Comparison of ENCODE assay signal across 10 mouse cellular contexts in the genomic region with DNA sequence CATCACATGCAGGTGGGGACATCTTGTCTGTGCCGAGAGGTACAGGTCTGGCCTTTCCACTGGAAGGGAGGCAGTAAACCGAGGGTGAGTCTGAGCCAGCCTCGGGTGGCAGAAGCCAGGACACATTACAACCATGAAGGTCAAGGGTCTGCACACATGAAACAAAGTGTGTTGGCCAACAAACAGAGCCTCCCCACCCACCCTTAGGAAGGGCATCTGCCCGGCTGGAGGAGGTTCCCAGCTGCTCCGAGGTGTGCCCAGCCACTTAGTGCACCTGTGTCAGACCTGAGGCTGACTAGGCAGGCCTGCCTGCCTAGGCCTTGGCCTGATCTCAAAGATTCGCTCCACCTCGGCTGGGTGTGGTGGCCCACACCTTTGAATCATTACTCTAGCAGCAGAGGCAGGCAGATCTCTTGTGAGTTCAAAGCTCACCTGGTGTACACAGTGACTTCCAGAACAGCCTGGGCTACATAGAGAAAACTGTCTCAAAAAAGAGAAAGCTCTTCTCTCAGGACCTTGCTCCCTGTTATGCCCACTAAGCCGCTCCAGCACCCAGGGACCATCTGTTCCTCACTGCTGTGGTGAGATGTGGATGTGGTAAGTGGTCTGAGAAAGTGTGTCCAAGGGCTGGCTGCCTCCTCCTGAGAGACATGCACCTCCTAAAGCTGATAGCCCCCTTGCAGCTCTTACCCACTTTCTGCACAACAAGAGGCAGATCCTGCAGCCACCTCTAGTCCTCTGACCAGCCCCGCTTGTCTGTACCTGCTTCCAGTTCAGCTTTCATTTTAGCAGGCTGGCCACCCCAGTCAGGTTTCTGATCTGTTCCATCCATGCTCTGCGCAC. TPM values are rescaled to one million over a fixed set of nuclear protein-coding genes. Genes with fewer than 3 reads are reported as not detected.
DNase-seq lines count a peak whose midpoint lies in the region; ATAC-seq and TF ChIP-seq lines count a peak whose summit lies in the region.
"Had no signal": no experiment of that assay in that cellular context is flagged by ENCODE, and none has a peak within 500 bp of the region (broad histone marks: within the 10 kb centered on the region; RNA-seq: fewer than 3 reads in every experiment).

No protein-coding gene starts in this region.

- H3K9ac ChIP-seq in neural tube, embryonic 11.5 days (ENCODE audit: low read length): peak overlapping the region; percentile 32
- peak overlapping the region; percentile 81 for H3K9ac ChIP-seq in heart, embryonic 15.5 days
- H3K9ac ChIP-seq in limb, embryonic 12.5 days (replicated peaks): no peak overlapping the region
- H3K9ac ChIP-seq: liver, embryonic 14.5 days had no signal

- no peak for TF ChIP-seq POLR2A in small intestine, adult 2 months (IDR thresholded peaks at IDR 0.05; ENCODE audit: low read depth, low read length)

- peaks cover 28% of the 10 kb centered on the region for H3K4me1 ChIP-seq in neural tube, embryonic 11.5 days (ENCODE audit: control insufficient read depth, insufficient read depth, low read length)
- peaks cover 50% of the 10 kb centered on the region for H3K4me1 ChIP-seq in heart, embryonic 15.5 days (replicated peaks)
- peaks cover 41% of the 10 kb centered on the region for H3K4me1 ChIP-seq in limb, embryonic 12.5 days (replicated peaks)
- H3K4me1 ChIP-seq in small intestine, adult 2 months (ENCODE audit: control insufficient read depth, insufficient read depth, insufficient read length, low read length): peaks cover 34% of the 10 kb centered on the region

- H3K36me3 ChIP-seq in neural tube, embryonic 11.5 days (ENCODE audit: control insufficient read depth, insufficient read depth, low read length): 0 out of 2 replicates have a peak, but pooled peaks cover 1% of the 10 kb centered on the region
- no peaks in the 10 kb centered on the region for H3K36me3 ChIP-seq in heart, embryonic 15.5 days
- peaks cover 13% of the 10 kb centered on the region for H3K36me3 ChIP-seq in limb, embryonic 12.5 days
- peaks cover 13% of the 10 kb centered on the region for H3K36me3 ChIP-seq in small intestine, adult 2 months (ENCODE audit: control insufficient read depth, insufficient read depth, low read length)

- no peak for ATAC-seq in neural tube, embryonic 11.5 days (ENCODE audit: insufficient read depth, low FRiP score, low TSS enrichment)
- no peak for ATAC-seq in heart, embryonic 15.5 days (replicated peaks; ENCODE audit: insufficient number of reproducible peaks, insufficient read depth, low FRiP score, low read depth)
- ATAC-seq in limb, embryonic 12.5 days (ENCODE audit: insufficient number of reproducible peaks, insufficient read depth, low FRiP score, low TSS enrichment, low read depth): no peak

- no peaks in the 10 kb centered on the region for H3K27me3 ChIP-seq in neural tube, embryonic 11.5 days (ENCODE audit: control insufficient read depth, insufficient read depth, low read length)
- no peaks in the 10 kb centered on the region for H3K27me3 ChIP-seq in heart, embryonic 15.5 days
- no peaks in the 10 kb centered on the region for H3K27me3 ChIP-seq in limb, embryonic 12.5 days
- no peaks in the 10 kb centered on the region for H3K27me3 ChIP-seq in small intestine, adult 2 months (ENCODE audit: control insufficient read depth, insufficient read depth, low read length)

- peak overlapping the region; percentile 99; the same call in 1 of the 2 replicates for H3K27ac ChIP-seq in neural tube, embryonic 11.5 days (ENCODE audit: low read depth, low read length)
- H3K27ac ChIP-seq in heart, embryonic 15.5 days: peak overlapping the region; percentile 96
- H3K27ac ChIP-seq in limb, embryonic 12.5 days: peak overlapping the region; percentile 100
- H3K27ac ChIP-seq in small intestine, adult 2 months (ENCODE audit: insufficient read depth, low read depth, low read length): peak overlapping the region; percentile 100

- no peaks in the 10 kb centered on the region for H3K9me3 ChIP-seq in neural tube, embryonic 11.5 days (ENCODE audit: control insufficient read depth, low read length)
- H3K9me3 ChIP-seq in heart, embryonic 15.5 days (replicated peaks): no peaks in the 10 kb centered on the region
- H3K9me3 ChIP-seq in limb, embryonic 12.5 days: no peaks in the 10 kb centered on the region

- H3K4me3 ChIP-seq in neural tube, embryonic 11.5 days (ENCODE audit: low read depth, low read length): no peak overlapping the region
- 0 out of 2 replicates have a peak overlapping the region, but pooled peaks have one; percentile 88 for H3K4me3 ChIP-seq in heart, embryonic 15.5 days
- H3K4me3 ChIP-seq in limb, embryonic 12.5 days (replicated peaks): 0 out of 2 replicates have a peak overlapping the region, but pooled peaks have one; percentile 100
- no peak overlapping the region for H3K4me3 ChIP-seq in small intestine, adult 2 months (ENCODE audit: low read depth, low read length)

- no peak overlapping the region for H3K4me2 ChIP-seq in neural tube, embryonic 11.5 days (ENCODE audit: low read depth)
- peak overlapping the region; percentile 90 for H3K4me2 ChIP-seq in heart, embryonic 15.5 days
- H3K4me2 ChIP-seq in limb, embryonic 12.5 days: peak overlapping the region; percentile 90

- peak; percentile 40 to 73 for DNase-seq in adrenal gland, adult (ENCODE audit: inconsistent age in 2 of 2, low spot score in 1 of 2)
- DNase-seq in adrenal gland, adult 2 months: no peak
- no peak for DNase-seq in neural tube, embryonic 11.5 days (ENCODE audit: low spot score)
- DNase-seq in neural tube, embryonic 10.5 days (ENCODE audit: extremely low spot score, low spot score): no peak
- DNase-seq in Muller cell, postnatal 12 days (ENCODE audit: inconsistent ontology term): no peak

- WGBS in neural tube, embryonic 11.5 days: 85% methylated on average over 10 of the region's 10 CpGs
- WGBS in heart, embryonic 15.5 days: 75% methylated on average over 10 of the region's 10 CpGs
- WGBS in limb, embryonic 12.5 days: 80% methylated on average over 10 of the region's 10 CpGs
- 55% methylated on average over 10 of the region's 10 CpGs for WGBS in small intestine, adult 2 months

- no peak for TF ChIP-seq CTCF in small intestine, adult 2 months (IDR thresholded peaks at IDR 0.05; ENCODE audit: extremely low read depth, insufficient read length, insufficient replicate concordance, low read depth, low read length)

RNA-seq across cellular contexts. Expression of a gene that starts 3.1 kb away (rescaled TPM):
- total RNA-seq in adrenal gland, adult 2 months (2021): 1,000 to 10,000 TPM in 1 of 2 experiments, 100 to 1,000 TPM in 1; 913 to 1,618 TPM
- 531 and 632 TPM in 2 replicates for polyA plus RNA-seq in adrenal gland, adult 2 months (2012; rRNA removed)
- 3,675 and 3,804 TPM in 2 replicates for polyA plus RNA-seq in neural tube, embryonic 11.5 days (2014; fragmentation: Nextera tagmentation; extraction: Ambion mirVana)
- polyA plus RNA-seq in heart, embryonic 15.5 days (2015; fragmentation: Nextera tagmentation; extraction: Ambion mirVana): 921 and 1,308 TPM in 2 replicates
- 2,805 and 2,814 TPM in 2 replicates for polyA plus RNA-seq in limb, embryonic 12.5 days (2016; fragmentation: Nextera tagmentation; extraction: Ambion mirVana)
- 927 and 1,318 TPM in 2 replicates for polyA plus RNA-seq in small intestine, adult 2 months (2012; rRNA removed)

RNA-seq across cellular contexts. Expression of a gene that starts 9.9 kb away (rescaled TPM):
- total RNA-seq in adrenal gland, adult 2 months (2021): under 1 TPM; 0.17 to 0.58 TPM
- 0.16 and 0.22 TPM in 2 replicates for polyA plus RNA-seq in adrenal gland, adult 2 months (2012; rRNA removed)
- polyA plus RNA-seq in neural tube, embryonic 11.5 days (2014; fragmentation: Nextera tagmentation; extraction: Ambion mirVana): 0.42 and 0.81 TPM in 2 replicates
- 0.42 and 0.66 TPM in 2 replicates for polyA plus RNA-seq in heart, embryonic 15.5 days (2015; fragmentation: Nextera tagmentation; extraction: Ambion mirVana)
- polyA plus RNA-seq in limb, embryonic 12.5 days (2016; fragmentation: Nextera tagmentation; extraction: Ambion mirVana): 0.64 TPM in 2 replicates
- not detected in 2 replicates for polyA plus RNA-seq in small intestine, adult 2 months (2012; rRNA removed)
- total RNA-seq: common myeloid progenitor, adult 5-6 weeks had no signal
- polyA plus RNA-seq: liver, embryonic 14.5 days had no signal

RNA-seq across cellular contexts. Expression of a gene that starts 27.1 kb away (rescaled TPM):
- 10 to 100 TPM; 17.6 to 24.1 TPM for total RNA-seq in adrenal gland, adult 2 months (2021)
- polyA plus RNA-seq in adrenal gland, adult 2 months (2012; rRNA removed): 192 and 223 TPM in 2 replicates
- 34.5 and 39.5 TPM in 2 replicates for polyA plus RNA-seq in neural tube, embryonic 11.5 days (2014; fragmentation: Nextera tagmentation; extraction: Ambion mirVana)
- polyA plus RNA-seq in heart, embryonic 15.5 days (2015; fragmentation: Nextera tagmentation; extraction: Ambion mirVana): 27.0 and 38.0 TPM in 2 replicates
- polyA plus RNA-seq in limb, embryonic 12.5 days (2016; fragmentation: Nextera tagmentation; extraction: Ambion mirVana): 38.0 and 40.0 TPM in 2 replicates
- polyA plus RNA-seq in small intestine, adult 2 months (2012; rRNA removed): 32.0 and 49.2 TPM in 2 replicates

Comparison
In these comparisons a context has a peak if more than half of its experiments do, and no peak if none do; other contexts are left out.
1. DNase-seq: peak in adrenal gland, adult (2 of 2); none in adrenal gland, adult 2 months (single experiment), neural tube, embryonic 11.5 days (single experiment), neural tube, embryonic 10.5 days (single experiment) and Muller cell, postnatal 12 days (single experiment).
2. H3K4me3 ChIP-seq: peak in heart, embryonic 15.5 days (single experiment) and limb, embryonic 12.5 days (single experiment); none in neural tube, embryonic 11.5 days (single experiment) and small intestine, adult 2 months (single experiment).
3. Peak in every context shown above with its lines, with median percentiles within 50 percentile points of each other: H3K27ac ChIP-seq.